Mouse (Mus musculus): ENCODE measurements around the gene T2.

Gene T2

DNA sequence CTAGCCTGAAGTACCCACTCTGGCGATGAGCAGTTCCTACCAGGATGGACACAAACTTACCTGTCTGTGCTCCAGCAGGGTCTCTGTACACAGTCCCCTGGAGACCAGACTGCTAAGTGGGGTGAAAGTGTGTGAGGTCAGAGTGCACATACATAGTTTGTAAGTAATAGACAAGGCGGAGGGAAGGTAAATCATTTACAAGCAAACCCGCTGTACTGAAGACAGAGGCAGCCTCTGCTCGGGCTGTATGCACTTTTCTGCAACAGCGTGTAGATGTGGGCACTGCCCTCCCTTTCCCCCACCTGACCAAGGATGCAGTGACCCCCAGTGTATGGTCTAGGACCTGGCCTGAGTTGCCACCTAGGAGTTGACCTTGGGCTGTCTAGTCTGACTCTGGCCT is 57.9 kb downstream of the T2 start:
- DNase-seq (ENCODE audit: extremely low read depth, low read depth, low spot score): no peak

DNA sequence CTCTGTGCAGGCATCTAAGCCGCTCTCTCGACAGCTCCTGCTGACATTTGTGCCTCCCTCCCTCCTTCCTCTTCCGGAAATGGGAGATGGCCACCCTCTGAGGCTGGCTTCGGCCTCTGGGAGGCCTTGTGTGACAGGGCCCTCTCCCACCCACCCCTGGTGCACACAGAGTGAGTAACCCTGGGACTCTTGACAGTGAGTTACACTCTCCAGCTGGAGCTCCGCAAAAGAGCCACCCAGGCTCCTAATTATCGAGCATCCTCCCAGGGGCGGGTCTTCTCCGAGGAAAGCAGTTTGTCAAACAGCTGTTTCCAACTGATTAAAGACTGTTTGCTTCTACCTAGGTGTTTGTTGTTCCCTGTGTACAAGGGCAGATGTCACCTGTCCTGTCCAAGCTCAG is 59.7 kb downstream of the T2 start:
- no peak for DNase-seq (ENCODE audit: extremely low read depth, low read depth, low spot score)

DNA sequence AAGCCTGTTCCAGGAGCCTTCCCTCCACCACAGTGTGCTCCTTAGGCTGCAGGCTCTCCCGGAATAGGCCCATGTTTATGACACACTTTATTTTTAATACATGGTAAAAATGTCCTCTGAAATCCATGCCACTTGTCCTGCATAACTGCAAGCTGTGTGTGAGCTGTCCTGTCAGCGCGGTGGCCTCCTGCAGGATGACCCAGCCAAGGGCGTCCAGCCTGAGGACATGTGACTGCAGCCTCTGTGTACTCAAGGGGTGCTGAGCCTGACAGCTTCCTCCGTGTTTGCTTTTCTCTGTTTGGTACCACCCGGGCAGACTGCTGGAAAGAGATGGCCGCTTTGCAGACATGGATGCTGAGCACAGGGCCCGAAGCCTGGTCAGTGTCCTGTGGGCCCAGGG is 61.1 kb downstream of the T2 start:
- no peak for DNase-seq (ENCODE audit: extremely low read depth, low read depth, low spot score)

DNA sequence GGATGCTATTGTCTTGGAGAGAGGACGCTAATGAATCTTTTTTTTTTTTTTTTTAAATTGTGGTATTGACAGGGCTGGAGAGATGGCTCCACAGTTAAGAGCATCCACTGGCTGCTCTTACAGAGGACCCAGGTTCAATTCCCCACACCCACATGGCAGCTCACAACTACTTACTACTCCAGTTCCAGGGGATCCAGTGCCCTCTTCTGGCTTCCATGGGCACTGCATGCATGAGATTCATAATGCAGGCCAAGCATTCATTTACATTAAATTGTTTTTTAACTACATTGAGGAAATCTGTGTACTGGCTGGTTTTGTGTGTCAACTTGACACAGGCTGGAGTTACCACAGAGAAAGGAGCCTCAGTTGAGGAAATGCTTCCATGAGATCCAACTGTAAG is 64.9 kb downstream of the T2 start:
- no peak for DNase-seq (ENCODE audit: extremely low read depth, low read depth, low spot score)

DNA sequence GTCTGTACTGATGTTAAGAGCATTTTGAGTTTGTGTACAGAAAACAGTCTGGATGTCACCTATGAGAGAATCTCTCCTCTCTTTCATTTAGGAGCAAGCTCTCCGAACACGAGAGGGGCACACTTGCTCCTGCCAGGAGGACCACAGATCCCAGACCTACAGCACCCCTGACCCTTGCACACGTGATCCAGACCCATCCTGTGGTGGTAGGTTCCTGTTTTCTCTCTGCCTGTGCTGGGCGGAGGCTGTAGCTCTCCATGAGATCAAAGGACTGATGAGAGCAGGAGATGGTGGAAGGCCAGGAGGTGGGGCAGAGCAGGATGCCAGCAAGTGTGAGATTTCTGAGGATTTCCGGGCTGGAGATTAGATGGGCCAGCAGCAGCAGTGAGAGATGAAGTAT is 65.7 kb downstream of the T2 start:
- DNase-seq (ENCODE audit: extremely low read depth, low read depth, low spot score): no peak

DNA sequence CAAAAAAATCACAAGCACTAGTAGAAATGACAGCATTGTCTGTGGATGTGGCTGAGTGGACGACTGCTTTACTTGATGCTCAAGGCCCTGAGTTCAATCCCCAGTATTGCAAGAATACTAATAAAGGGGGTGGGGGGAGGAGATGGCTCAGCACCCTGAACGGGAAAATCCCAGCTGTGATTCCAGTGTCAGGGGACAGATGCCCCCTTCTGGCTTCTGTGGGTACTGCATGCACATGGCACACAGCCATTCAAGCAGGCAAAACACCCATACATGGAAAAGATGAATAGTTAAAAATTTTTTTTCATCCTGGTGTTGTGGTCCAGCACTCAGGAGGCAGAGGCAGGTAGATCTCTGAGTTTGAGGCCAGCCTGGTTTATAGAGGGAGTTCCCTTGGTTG is 67.5 kb downstream of the T2 start:
- DNase-seq (ENCODE audit: extremely low read depth, low read depth, low spot score): no peak

DNA sequence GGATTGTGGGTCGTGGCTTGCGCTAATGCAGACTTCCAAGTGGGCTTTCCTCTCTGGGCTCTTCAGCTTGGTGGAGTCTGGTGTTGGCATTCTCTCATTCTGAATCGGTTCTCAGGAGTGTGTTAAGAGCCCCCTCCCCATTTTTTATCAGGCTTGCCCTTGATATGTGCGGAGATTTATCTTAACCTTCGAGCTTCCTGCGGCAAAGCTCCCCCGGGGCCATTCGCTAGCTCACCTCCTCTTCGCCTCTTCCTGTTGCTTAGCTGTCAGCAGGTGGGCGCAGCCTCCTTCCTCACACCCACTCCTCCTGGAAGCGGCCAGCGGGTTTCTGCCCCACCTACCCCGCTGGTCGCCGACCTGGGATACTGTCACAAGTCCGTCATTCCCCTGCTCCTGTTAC is 73.6 kb downstream of the T2 start:
- no peak for DNase-seq (ENCODE audit: extremely low read depth, low read depth, low spot score)

DNA sequence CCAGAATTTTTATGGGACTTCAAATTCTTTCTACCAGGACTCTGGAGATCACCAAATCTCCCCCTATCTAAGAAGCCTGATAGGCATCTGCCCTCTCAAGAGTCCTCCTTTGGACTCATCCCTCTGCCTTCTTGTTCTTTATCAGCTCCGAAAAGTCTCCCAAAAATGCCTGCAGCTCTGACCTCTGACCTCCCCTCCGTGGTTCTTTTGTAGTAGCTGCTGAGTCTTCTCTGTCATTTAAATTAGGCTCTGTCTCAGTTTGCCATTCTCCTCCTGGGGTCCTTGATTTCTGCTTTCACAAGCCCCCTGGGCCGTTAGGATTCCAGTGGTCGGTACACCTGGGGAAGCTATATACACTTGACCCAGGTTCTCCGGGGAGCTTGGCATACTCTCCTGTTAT is 74.1 kb downstream of the T2 start:
- no peak for DNase-seq (ENCODE audit: extremely low read depth, low read depth, low spot score)

DNA sequence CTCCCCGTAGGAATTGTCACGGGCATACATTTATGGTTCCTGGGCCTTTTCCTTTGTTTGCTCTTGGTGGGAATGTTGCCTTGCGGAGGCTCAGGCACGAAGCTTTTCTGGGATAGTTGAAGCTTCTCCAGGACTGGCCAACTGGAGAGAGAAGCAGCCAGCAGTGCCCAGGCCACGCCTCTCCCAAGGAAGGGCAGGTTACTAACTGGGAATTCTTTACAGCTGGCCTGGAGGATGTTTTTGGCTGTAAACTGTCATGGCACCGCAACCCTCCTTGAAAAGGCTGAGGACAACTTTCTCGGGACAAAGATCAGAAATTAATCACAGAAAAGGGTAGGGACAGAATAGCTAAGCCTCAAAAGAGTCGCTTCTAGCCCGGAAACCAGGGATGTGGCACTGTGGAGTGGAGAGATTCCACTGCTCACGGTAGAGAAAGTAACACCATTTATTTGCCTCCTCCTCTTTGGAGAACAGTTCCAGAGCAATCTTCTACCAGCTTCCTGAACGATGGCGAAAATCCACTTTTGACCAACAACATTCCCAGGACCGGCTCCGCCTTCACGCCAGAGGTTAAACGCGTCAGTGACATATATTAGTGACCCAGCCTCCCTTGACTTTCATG is 76.5 kb downstream of the T2 start:
- DNase-seq (ENCODE audit: extremely low read depth, low read depth, low spot score): no peak

DNA sequence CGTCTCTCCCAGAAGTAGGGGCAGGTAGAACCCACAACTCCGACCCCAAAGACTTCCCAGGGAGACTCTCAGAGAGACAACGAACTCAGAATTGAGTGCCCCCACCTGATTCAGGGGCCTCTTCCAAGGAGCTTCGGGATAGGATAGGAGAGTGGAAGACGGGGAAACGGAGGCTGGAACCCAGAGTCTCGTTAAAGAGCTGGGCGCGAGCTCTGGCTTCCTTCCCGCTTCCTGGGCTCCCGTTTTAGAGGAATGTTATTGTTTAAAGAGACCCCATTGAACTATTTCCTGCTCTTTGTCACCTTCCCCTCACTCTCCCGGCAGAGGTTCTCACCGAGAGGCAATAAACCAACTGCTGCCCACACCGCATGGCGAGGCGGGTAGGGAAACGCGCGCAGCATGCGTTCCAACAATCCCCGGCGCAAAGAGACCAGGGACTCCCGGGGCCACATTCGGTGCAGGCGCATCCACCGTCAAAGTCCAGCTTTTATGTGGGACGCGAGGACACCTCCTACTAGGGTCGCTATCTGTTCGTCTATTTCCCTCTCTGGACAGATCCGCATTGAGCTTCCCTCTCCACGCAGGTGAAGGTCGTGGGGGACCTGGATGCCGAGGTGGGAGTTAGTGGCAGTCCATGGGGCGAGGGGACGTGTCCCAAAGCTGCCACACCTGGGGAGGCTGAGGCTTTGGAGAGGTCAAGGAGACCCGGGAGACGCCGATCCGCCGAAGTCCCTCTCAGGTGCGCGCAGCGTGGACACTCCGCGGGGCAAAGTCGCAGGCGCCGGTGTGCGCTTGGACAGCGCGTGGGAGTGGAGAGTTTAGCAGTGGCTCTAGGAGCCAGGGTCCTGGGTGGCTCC is 77.6 kb downstream of the T2 start:
- DNase-seq (ENCODE audit: extremely low read depth, low read depth, low spot score): no peak

DNA sequence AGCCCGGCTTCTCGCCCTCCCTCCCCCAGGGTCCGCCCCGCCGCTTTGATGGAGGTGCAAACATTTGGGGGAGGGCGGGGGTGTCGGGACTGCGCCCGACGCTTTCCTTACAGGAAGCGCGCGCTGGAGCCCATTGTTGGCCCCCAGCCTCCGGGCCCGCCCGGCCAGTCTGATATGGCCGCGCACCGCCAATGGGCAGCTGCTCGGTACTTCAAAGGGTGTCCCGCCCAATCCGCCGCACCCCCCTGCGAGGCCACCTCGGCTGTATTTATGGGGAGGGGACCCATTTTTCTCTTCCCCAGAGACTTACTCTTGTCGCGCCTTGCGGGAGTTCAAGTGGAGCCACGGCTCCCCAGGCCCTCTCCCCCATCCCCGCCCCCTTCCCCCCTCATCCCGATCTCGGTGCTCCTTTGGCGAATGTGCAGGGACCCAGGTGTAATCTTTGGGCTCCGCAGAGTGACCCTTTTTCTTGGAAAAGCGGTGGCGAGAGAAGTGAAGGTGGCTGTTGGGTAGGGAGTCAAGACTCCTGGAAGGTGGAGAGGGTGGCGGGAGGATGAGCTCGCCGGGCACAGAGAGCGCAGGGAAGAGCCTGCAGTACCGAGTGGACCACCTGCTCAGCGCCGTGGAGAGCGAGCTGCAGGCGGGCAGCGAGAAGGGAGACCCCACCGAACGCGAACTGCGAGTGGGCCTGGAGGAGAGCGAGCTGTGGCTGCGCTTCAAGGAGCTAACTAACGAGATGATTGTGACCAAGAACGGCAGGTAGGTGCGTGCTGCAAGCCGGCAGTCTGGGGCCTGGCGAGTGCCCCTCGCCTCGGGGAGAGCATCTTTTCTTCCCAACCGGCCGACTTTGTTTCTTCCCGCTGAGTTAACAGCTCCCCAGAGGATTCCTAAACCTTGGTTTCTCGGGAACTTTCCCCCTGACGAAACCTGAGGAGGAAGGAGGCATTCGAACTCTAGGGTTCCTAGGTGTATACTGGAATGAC is 78.5 kb downstream of the T2 start, which contains the start of gene T:
Gene T, plus strand, starts transcription at position 446 of the 983 bp plus-strand sequence.
- no peak for DNase-seq (ENCODE audit: extremely low read depth, low read depth, low spot score)

DNA sequence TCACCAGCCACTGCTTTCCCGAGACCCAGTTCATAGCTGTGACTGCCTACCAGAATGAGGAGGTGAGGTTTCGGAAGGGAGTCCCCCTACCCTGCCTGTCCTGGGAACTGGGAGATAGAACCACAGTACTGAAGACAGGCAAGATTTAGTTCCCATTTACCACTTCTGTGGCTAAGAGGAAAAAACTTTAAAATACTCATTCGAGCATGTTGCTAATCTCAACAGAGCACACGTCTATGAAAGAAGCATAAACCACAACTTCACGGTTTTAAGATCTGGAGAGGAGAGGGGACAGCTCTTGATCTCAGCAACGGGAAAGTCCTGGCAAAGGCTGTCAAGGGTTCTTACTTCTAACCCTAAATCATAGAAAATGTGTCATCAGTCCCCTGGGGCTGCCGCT is 80.4 kb downstream of the T2 start:
- no peak for DNase-seq (ENCODE audit: extremely low read depth, low read depth, low spot score)

DNA sequence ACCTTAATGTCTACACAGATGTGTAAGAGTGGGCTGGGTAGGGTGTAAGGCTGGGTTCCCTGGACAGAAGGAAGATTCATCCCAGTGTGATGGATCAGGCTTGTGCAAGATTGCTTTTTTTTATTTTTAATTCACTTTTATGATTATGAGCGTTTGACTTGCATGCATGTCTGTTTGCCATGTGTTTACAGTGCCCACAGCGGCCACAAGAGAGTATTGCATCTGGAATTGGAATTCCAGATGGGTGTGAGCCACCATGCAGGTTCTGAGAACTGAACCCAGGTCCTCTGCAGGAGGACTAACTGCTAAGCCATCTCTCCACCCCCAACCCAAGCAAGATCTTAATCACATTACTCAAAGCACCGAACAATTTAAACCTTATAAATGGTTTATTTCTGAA is 88.3 kb downstream of the T2 start:
- no peak for DNase-seq (ENCODE audit: extremely low read depth, low read depth, low spot score)

DNA sequence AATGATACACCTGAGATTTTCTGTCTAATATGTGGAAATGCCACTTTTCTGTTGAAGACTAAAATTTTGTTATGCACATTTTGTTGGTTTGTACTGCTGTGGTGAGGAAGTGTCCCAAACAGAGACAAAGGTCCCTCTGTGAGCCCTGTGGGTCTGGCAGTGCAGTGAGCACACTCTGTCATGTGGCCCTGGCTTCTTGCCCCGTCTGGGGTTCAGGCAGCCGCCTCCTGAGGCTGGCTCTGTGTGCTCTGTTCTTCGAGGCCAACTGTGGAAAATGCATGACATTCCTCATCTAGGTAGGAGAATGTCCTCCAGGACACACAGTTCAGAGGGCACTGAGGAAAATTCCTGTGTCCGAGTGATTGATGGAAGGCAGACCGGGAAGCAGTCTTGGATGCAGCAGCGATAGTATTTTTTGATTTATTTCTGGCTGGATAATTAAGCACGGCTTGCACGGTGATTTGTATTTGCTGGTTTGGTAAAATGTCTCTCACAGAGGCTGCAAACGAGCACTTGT is 91.9 kb downstream of the T2 start:
- DNase-seq (ENCODE audit: extremely low read depth, low read depth, low spot score): no peak

DNA sequence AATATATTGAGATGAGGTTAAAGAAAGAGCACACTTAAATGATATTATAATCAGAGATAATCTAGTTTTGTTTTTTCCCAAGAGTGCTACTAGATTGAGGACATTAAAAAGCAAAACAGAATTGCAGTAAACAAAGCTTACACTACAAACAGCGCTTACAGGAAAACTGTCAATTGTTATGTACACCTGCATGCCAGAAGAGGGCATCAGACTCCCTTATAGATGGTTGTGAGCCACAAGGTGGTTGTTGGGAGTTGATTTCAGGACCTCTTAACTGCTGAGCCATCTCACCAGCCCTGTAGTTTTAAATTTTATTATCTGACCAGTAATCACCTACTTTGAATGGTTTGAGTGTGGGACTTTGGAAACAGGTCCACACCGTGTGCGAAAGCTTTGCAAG is 92.5 kb downstream of the T2 start:
- DNase-seq (ENCODE audit: extremely low read depth, low read depth, low spot score): no peak

DNA sequence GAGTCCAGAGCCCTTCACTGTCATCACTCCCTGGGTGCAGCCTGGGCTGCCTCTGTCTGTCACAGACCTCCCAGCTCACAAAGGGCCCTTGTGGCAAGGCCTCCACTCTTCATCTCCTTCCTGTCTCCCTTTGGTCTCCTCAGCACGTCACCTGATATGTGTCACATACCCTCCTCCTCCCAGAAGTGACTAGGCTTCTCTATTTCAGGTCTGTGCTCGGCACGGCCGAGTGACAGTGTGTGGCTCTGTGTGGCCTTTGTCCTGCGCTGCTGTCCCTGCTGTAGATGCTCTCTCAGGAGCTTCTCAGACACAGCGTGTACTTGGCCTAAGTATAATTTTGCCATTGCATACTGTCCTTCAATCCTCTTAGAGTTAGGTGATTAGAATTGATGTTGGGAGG is 99.4 kb downstream of the T2 start:
- DNase-seq (ENCODE audit: extremely low read depth, low read depth, low spot score): no peak

DNA sequence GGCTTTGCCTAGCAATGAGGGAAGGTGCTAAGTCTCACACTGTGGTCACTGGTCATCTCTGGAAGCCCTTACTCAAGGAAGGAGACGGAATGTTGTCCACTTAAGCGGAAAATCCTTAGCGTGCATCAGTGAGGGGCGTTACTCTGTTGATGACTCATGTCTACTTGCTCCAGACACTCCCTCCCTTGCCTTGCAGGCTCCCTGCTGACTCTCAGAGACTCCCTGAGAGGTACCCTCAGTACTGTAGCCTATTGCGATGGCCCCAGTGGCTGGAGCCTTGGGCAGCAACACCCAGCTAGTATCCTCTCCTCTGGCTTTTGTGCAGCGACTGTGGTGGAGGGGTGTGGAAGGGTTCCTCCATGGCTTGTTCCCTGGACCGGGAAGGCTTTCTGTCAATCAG is 99.8 kb downstream of the T2 start:
- no peak for DNase-seq (ENCODE audit: extremely low read depth, low read depth, low spot score)

DNA sequence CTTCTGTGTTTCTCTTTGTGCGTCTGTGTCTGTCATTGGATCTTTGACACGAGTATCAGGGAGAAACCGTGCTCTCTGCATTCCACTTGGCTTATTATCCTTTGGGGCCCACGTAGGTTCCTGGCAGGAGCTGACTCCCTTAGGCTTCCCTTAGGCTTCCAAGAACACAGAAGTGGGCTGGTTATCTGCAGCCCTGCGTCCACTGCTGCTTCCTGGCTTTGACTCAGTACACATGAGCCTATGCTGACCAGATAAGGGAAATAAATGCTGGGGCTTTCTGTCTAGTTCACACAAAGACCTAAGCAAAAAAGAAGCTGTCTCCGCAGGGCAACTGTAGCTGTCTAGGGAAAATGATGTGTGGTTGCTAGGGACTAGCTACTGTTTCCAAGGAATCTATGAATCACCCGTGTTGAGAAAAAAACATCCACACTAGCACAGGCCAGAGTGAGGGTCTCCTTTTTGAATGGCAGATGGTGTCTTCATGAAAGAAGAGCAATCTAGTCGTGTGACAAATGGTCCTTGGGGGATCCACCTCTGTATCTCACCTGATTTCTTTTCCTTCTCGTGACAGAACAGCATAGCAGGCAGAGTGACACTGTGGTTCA is 101.2 kb downstream of the T2 start:
- no peak for DNase-seq (ENCODE audit: extremely low read depth, low read depth, low spot score)

DNA sequence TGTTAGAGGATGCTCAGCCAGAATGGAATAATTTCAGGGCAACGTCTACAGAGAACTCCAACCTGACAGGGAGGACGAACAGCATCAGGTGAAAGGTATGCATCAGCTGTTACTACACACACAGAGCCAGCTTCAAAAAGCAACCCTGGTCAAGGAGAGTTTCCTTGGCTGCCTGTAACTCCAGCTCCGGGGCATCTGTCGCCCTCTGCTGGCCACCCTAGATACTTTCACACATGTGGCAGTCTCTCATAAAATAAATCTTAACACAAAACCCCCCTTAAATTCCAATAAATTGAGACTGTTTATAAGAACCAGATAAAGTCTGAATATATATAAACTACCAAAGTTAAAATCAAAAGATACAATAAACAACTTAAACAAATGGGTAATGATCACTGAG is 105.8 kb downstream of the T2 start:
- DNase-seq (ENCODE audit: extremely low read depth, low read depth, low spot score): no peak

DNA sequence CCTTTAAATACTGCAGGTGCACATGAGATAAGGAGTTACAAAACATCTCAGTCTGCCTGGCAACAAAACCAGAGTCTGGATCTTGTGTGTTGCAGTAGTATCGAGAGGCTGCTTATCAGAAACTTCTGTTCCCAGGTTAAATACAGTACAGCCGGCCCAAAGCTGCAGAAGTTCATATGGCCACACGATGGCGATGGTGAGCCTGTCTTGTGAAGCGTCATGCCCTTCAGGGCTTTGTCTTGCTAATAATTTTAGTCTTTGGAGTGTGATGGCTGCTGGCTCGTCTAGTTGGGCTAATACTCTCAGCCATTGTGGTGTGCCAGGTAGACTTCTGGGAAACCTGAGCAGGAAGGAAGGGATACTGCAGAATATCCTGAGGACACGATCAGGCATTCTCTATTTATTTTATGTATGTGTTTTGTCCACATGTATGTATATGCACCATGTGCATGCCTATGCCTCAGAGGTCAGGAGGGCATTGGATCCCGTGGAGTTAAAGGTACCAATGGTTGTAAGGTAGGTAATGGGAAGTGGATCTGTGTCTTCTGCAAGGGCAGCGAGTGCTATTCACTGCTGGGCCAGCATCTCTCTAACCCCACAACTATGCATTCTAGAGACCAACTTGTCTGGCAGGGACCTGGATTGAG is 107.8 kb downstream of the T2 start:
- DNase-seq (ENCODE audit: extremely low read depth, low read depth, low spot score): no peak
